Mouse (Mus musculus): ENCODE measurements around the gene Nfia.

Gene Nfia

GRCm38 (mm10) chr4:97910115-97910776 lies 137.7 kb downstream of the Nfia start:
- no peak for DNase-seq (ENCODE audit: low read depth in 2 of 2, low spot score in 2 of 2)

GRCm38 (mm10) chr4:97910777-97911580 lies 138.4 kb downstream of the Nfia start:
- no peak for DNase-seq (ENCODE audit: low read depth in 2 of 2, low spot score in 2 of 2)

GRCm38 (mm10) chr4:97911755-97912154 lies 139.2 kb downstream of the Nfia start:
- no peak for DNase-seq (ENCODE audit: low read depth in 2 of 2, low spot score in 2 of 2)

GRCm38 (mm10) chr4:97912155-97912554 lies 139.6 kb downstream of the Nfia start:
- DNase-seq (ENCODE audit: low read depth in 2 of 2, low spot score in 2 of 2): no peak

- no peak for DNase-seq (ENCODE audit: low read depth in 2 of 2, low spot score in 2 of 2)
These were observed 140.0 kb downstream of the Nfia start for GRCm38 (mm10) chr4:97912560-97912959.

GRCm38 (mm10) chr4:97914348-97914747 lies 141.8 kb downstream of the Nfia start:
- no peak for DNase-seq (ENCODE audit: low read depth in 2 of 2, low spot score in 2 of 2)

GRCm38 (mm10) chr4:97914761-97915160 lies 142.2 kb downstream of the Nfia start:
- no peak for DNase-seq (ENCODE audit: low read depth in 2 of 2, low spot score in 2 of 2)

GRCm38 (mm10) chr4:97917568-97917967 lies 145.0 kb downstream of the Nfia start:
- no peak for DNase-seq (ENCODE audit: low read depth in 2 of 2, low spot score in 2 of 2)

- DNase-seq (ENCODE audit: low read depth in 2 of 2, low spot score in 2 of 2): no peak
These were observed 146.1 kb downstream of the Nfia start for GRCm38 (mm10) chr4:97918675-97919074.

GRCm38 (mm10) chr4:97919773-97920172 lies 147.2 kb downstream of the Nfia start:
- DNase-seq (ENCODE audit: low read depth in 2 of 2, low spot score in 2 of 2): no peak

GRCm38 (mm10) chr4:97920287-97921079 lies 147.9 kb downstream of the Nfia start:
- DNase-seq (ENCODE audit: low read depth in 2 of 2, low spot score in 2 of 2): no peak

- DNase-seq (ENCODE audit: low read depth in 2 of 2, low spot score in 2 of 2): no peak
These were observed 149.1 kb downstream of the Nfia start for GRCm38 (mm10) chr4:97921682-97922081.

GRCm38 (mm10) chr4:97923248-97923647 lies 150.7 kb downstream of the Nfia start:
- no peak for DNase-seq (ENCODE audit: low read depth in 2 of 2, low spot score in 2 of 2)

GRCm38 (mm10) chr4:97923876-97924316 lies 151.4 kb downstream of the Nfia start:
- DNase-seq (ENCODE audit: low read depth in 2 of 2, low spot score in 2 of 2): no peak

GRCm38 (mm10) chr4:97924414-97924813 lies 151.9 kb downstream of the Nfia start:
- no peak for DNase-seq (ENCODE audit: low read depth in 2 of 2, low spot score in 2 of 2)

GRCm38 (mm10) chr4:97924855-97925254 lies 152.3 kb downstream of the Nfia start:
- DNase-seq (ENCODE audit: low read depth in 2 of 2, low spot score in 2 of 2): no peak

GRCm38 (mm10) chr4:97925644-97926043 lies 153.1 kb downstream of the Nfia start:
- DNase-seq (ENCODE audit: low read depth in 2 of 2, low spot score in 2 of 2): no peak

GRCm38 (mm10) chr4:97926607-97927308 lies 154.2 kb downstream of the Nfia start:
- DNase-seq (ENCODE audit: low read depth in 2 of 2, low spot score in 2 of 2): no peak

- DNase-seq (ENCODE audit: low read depth in 2 of 2, low spot score in 2 of 2): no peak
These were observed 154.7 kb downstream of the Nfia start for GRCm38 (mm10) chr4:97927309-97927656.

- DNase-seq (ENCODE audit: low read depth in 2 of 2, low spot score in 2 of 2): no peak
These were observed 163.8 kb downstream of the Nfia start for GRCm38 (mm10) chr4:97936371-97936770.

- no peak for DNase-seq (ENCODE audit: low read depth in 2 of 2, low spot score in 2 of 2)
These were observed 164.4 kb downstream of the Nfia start for GRCm38 (mm10) chr4:97936912-97937311.
